Mouse (Mus musculus) forebrain, embryonic 16.5 days (tissue): Measurements from ENCODE around the gene Plcxd2. TPM values are rescaled to one million over a fixed set of nuclear protein-coding genes. Genes with fewer than 3 reads are reported as not detected.

Experiments used
- ATAC-seq: fragments of 200-750 bp; cut with Nextera tagmentation; 2 replicates; pipeline ENCODE4 v1.8.0; 2017; ENCODE audit warnings: mild to moderate bottlenecking, moderate library complexity
- H3K27ac ChIP-seq: fragments of 300-500 bp; sonication (generic); 2 replicates; pipeline ENCODE4 v1.5.1; 2014; ENCODE audit warnings: low read length, control low read depth
- H3K27me3 ChIP-seq: fragments of 300-500 bp; sonication (generic); replicated peaks from 2 replicates; pipeline ENCODE4 v1.6.1; 2014; ENCODE audit warnings: low read length; ENCODE audit not compliant: control insufficient read depth, insufficient read depth
- H3K36me3 ChIP-seq: fragments of 300-500 bp; sonication (generic); 2 replicates; pipeline ENCODE4 v1.6.1; 2014; ENCODE audit not compliant: control insufficient read depth, insufficient read depth
- H3K4me1 ChIP-seq: fragments of 300-500 bp; sonication (generic); replicated peaks from 2 replicates; pipeline ENCODE4 v1.6.1; 2014; ENCODE audit warnings: low read length; ENCODE audit not compliant: control insufficient read depth, insufficient read depth
- H3K4me2 ChIP-seq: fragments of 300-500 bp; sonication (generic); 2 replicates; pipeline ENCODE4 v1.6.1; 2014; ENCODE audit warnings: mild to moderate bottlenecking, low read length, control low read depth
- H3K4me3 ChIP-seq: fragments of 300-500 bp; sonication (generic); replicated peaks from 2 replicates; pipeline ENCODE4 v1.5.1; 2014; ENCODE audit warnings: mild to moderate bottlenecking, low read length, control low read depth
- H3K9ac ChIP-seq: fragments of 300-500 bp; sonication (generic); replicated peaks from 2 replicates; pipeline ENCODE4 v1.6.1; 2014; ENCODE audit warnings: low read depth, low read length, control low read depth
- H3K9me3 ChIP-seq: fragments of 300-500 bp; sonication (generic); 2 replicates; pipeline ENCODE4 v1.6.1; 2016; ENCODE audit warnings: low read length; ENCODE audit not compliant: control insufficient read depth
- WGBS: fragments of 180-500 bp; shearing (Covaris S2); extraction: QIAGEN DNeasy Blood & Tissue Kit; methylation state at CpG from one replicate; pipeline ENCODE4 v1.1.7; 2014; 5-methylcytosine and 5-hydroxymethylcytosine counted together
- polyA plus RNA-seq: library from polyadenylated mRNA; unstranded; fragments of >200 nt; fragmentation: Nextera tagmentation; extraction: Ambion mirVana; gene quantifications from 2 replicates; pipeline ENCODE4 v1.2.1, GENCODE M21; 2015

The Plcxd2 gene
- polyA plus RNA-seq, 1 experiment from 2014 or later: 17.7 TPM

DNA sequence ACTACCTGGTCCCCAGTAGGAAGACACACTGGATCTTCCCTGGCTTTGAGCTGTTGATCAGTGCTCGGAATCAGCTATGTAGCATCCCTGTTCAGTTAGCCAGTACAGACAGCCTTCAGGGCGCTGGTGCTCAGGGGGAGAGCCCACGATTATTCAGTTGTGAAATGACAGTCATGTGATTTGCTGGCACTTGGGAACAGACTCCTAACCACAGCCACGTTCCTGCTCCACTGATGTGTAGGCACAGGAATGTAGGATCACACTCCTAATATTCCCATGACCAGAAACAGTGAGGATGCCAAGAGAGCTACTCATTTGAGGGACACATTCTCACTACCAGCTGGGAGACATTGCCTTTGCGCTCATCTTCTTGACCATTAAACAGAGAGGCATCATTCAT is 41.3 kb downstream of the Plcxd2 start:
- Histone ChIP-seq H3K4me1 (peaks cover 3% of the 10 kb centered on the region; the same call in 1 of the 2 replicates), H3K27me3 (no peaks in the 10 kb centered on the region), H3K9me3 (no peaks in the 10 kb centered on the region), H3K36me3 (peaks cover 7% of the 10 kb centered on the region), H3K9ac (no peak overlapping the region), H3K4me3 (no peak overlapping the region), H3K4me2 (no peak overlapping the region), H3K27ac (no peak overlapping the region)
- WGBS: 83% methylated on average over 5 of the region's 5 CpGs
- ATAC-seq: no peak

DNA sequence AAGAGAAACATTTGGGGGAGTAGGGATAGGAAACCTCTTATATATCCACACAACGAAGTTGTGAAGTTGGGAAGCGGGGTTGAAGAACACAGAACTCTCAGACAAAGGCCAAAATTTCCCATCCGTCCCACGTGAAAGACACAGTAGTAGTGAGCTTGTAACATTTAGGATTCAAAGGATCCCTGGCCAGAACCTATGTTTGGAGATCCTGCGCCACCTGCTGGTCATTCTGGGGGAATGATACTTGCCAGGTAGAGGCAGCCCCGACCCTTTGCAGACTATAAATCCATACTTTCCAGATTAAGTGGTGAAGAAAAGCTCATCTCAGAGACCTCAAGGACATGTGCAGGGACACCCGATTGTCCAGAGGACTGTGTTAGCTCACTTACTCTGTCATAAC is 42.5 kb downstream of the Plcxd2 start:
- peak; percentile 94 for ATAC-seq
- no peaks in the 10 kb centered on the region for H3K27me3 ChIP-seq
- WGBS: 8% methylated on average over 7 of the region's 7 CpGs
- H3K4me3 ChIP-seq: no peak overlapping the region
- H3K4me1 ChIP-seq: peaks cover 3% of the 10 kb centered on the region; the same call in 1 of the 2 replicates
- no peak overlapping the region for H3K9ac ChIP-seq
- no peak overlapping the region for H3K27ac ChIP-seq
- H3K4me2 ChIP-seq: no peak overlapping the region
- H3K36me3 ChIP-seq: peaks cover 7% of the 10 kb centered on the region
- no peaks in the 10 kb centered on the region for H3K9me3 ChIP-seq

DNA sequence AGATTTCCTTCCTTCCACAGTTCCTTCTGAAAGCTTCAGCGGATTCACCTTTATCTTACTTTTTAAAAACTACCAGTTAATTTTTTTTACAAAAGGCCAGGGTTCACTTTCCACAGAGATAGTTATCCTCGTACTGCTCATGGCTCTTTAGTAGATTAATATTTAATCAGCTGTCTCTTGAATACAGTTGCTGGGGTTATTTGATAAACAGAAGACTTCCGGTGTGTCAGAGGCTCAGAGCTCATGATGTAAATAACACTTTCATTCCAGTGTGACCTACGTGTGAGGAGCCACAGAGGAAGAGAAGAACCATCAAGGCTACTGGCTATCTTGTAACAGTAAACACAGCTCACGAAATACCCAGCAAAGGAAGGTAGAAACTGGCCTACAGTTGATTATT is 43.4 kb downstream of the Plcxd2 start:
- WGBS: 86% methylated on average over 5 of the region's 5 CpGs
- no peaks in the 10 kb centered on the region for H3K27me3 ChIP-seq
- H3K36me3 ChIP-seq: peaks cover 7% of the 10 kb centered on the region
- no peak overlapping the region for H3K4me2 ChIP-seq
- H3K9me3 ChIP-seq: no peaks in the 10 kb centered on the region
- no peak for ATAC-seq
- H3K27ac ChIP-seq: no peak overlapping the region
- H3K4me1 ChIP-seq: peaks cover 3% of the 10 kb centered on the region; the same call in 1 of the 2 replicates
- no peak overlapping the region for H3K9ac ChIP-seq
- no peak overlapping the region for H3K4me3 ChIP-seq

DNA sequence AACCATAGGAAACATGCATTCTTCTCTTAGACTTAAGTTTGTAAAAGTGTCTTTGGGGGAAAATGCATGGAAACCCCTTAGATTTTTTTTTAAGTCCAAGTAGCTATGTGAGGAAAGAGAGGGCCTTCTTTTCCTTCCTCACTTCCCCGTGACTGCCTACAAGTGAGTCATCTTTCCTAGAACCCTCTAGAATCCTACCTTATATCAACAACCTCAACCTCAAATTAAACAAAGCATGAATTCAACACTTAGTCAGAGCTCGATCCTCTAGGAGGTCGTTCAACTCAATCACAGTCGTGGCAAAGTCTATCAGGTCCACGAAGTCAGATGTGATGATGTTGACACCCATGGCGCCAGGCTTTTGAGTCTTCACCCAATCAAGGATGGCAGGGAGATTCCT is 45.2 kb downstream of the Plcxd2 start:
- H3K4me3 ChIP-seq: no peak overlapping the region
- no peaks in the 10 kb centered on the region for H3K9me3 ChIP-seq
- 92% methylated on average over 6 of the region's 6 CpGs for WGBS
- H3K27ac ChIP-seq: no peak overlapping the region
- no peaks in the 10 kb centered on the region for H3K27me3 ChIP-seq
- no peak for ATAC-seq
- H3K9ac ChIP-seq: no peak overlapping the region
- H3K36me3 ChIP-seq: peaks cover 5% of the 10 kb centered on the region
- H3K4me1 ChIP-seq: peaks cover 3% of the 10 kb centered on the region; the same call in 1 of the 2 replicates
- H3K4me2 ChIP-seq: no peak overlapping the region

DNA sequence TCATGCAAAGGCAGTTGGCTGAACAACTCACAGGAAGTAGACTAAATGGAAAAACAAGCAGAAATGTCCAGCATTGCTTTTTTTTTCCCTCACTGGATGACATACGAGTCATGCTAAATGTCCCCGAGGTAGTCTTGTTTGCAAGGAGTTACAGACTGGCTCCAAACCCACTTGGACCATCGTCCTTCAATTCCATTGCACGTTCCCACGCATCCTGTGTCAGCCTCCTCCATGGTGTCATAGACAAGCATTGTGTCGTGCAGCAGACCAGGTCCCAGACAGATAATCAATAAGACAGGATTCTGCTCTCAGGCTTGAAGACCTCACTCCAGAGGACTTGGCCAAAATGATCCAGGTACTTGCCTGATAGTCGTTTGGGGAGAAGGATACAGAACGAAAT is 46.2 kb downstream of the Plcxd2 start:
- Histone ChIP-seq H3K27ac (no peak overlapping the region), H3K27me3 (no peaks in the 10 kb centered on the region), H3K4me2 (no peak overlapping the region), H3K4me3 (no peak overlapping the region), H3K4me1 (peaks cover 3% of the 10 kb centered on the region; the same call in 1 of the 2 replicates), H3K36me3 (peaks cover 5% of the 10 kb centered on the region), H3K9ac (no peak overlapping the region), H3K9me3 (no peaks in the 10 kb centered on the region)
- WGBS: 93% methylated on average over 8 of the region's 8 CpGs
- ATAC-seq: no peak

DNA sequence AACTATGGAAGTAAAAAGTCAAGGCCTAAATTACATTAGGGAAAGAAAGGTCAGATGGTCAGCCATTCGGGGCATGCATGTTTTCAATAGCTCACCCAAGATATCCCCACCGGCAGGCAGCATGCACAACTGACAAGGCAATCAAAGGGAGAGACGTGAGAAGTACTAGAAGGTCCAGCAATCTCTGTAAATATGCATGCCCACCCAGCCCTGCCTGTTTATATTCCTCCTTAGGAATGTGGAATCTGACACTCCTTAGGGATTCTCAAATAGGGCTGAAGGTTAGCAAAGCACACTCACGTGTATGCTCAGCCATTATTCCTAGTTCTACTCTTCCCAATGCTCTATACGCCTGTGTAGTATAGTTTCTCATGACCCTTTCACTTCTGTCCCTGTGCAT is 46.9 kb downstream of the Plcxd2 start:
- H3K9me3 ChIP-seq: no peaks in the 10 kb centered on the region
- peaks cover 3% of the 10 kb centered on the region; the same call in 1 of the 2 replicates for H3K4me1 ChIP-seq
- H3K27me3 ChIP-seq: no peaks in the 10 kb centered on the region
- H3K9ac ChIP-seq: no peak overlapping the region
- peaks cover 5% of the 10 kb centered on the region for H3K36me3 ChIP-seq
- no peak overlapping the region for H3K27ac ChIP-seq
- H3K4me3 ChIP-seq: no peak overlapping the region
- no peak for ATAC-seq
- H3K4me2 ChIP-seq: no peak overlapping the region
- 84% methylated on average over 5 of the region's 5 CpGs for WGBS

DNA sequence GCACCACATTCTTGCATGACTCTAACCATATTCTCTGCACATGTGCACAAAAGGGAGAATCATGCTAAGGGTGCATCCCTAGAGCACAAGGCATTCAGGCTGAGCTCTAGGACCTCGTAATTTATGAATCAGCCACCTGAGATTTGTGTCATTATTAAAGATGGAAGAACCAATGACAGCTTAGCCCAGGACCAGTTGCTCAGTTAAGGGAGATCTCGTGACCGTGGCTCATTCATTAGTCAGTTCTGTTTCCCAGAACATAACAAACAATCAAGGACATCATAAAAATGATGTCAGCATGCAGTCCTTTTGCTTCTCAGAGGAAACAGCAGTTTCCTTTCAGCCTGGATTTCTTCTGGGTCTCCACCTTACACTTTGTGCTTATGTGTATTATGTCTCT is 49.0 kb downstream of the Plcxd2 start:
- H3K4me2 ChIP-seq: no peak overlapping the region
- no peak overlapping the region for H3K9ac ChIP-seq
- H3K9me3 ChIP-seq: no peaks in the 10 kb centered on the region
- ATAC-seq: no peak
- no peak overlapping the region for H3K27ac ChIP-seq
- 80% methylated on average over 3 of the region's 3 CpGs for WGBS
- H3K27me3 ChIP-seq: no peaks in the 10 kb centered on the region
- H3K36me3 ChIP-seq: peaks cover 5% of the 10 kb centered on the region
- H3K4me1 ChIP-seq: no peaks in the 10 kb centered on the region
- no peak overlapping the region for H3K4me3 ChIP-seq

DNA sequence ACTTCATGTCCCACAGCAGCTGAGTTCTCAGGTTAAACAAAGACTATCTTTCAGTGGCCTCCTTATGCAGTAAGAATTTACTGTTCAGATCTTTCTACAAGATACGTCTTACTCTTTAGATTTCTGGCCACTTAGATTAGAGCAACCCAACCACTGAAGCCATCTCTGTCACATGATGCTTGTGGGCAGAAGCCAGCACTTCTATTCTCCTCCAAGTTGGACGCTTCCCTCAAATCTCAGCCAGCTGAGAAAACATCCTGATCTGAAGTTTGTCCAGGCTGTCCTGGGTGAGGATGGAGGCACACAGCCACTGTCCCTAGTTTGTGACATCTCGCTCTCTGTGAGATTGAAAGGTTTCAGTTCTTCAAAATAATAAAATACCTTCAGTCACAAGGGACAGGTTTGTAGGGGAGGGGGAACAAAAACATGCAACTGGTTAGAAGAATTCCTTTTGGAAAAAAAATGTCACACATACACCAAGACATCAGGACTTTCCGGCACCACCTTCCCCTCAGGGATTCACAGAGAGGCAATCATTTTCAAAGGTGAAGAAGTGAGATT is 53.5 kb downstream of the Plcxd2 start:
- no peaks in the 10 kb centered on the region for H3K4me1 ChIP-seq
- no peak overlapping the region for H3K4me3 ChIP-seq
- no peak for ATAC-seq
- H3K36me3 ChIP-seq: no peaks in the 10 kb centered on the region; the same call in 1 of the 2 replicates
- 80% methylated on average over 4 of the region's 4 CpGs for WGBS
- no peak overlapping the region for H3K4me2 ChIP-seq
- no peak overlapping the region for H3K27ac ChIP-seq
- no peaks in the 10 kb centered on the region for H3K9me3 ChIP-seq
- H3K9ac ChIP-seq: no peak overlapping the region
- H3K27me3 ChIP-seq: no peaks in the 10 kb centered on the region

DNA sequence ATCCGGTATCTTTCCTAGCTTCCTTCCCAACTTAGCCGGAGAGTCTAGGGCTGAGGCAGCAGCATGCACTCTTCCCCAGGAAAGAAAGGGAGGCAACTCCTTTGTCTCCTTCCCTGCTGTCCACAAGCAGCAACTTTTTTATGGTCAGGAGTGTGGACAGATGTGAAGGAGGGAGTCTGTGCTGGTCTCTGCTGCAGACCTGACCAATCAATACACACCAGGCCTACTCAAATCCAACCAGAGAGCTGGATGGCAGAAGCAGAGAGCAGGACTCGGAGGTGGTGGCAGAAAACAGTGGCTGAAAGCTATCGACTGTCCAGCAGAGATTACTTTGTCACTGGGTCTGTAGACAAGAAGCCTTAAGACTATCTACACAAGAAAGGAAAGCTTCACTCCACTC is 56.6 kb downstream of the Plcxd2 start, which contains the start of gene Phldb2:
TSS of gene Phldb2 (minus strand) at position 205 of the 400 bp plus-strand sequence.
- ATAC-seq: no peak
- no peaks in the 10 kb centered on the region for H3K27me3 ChIP-seq
- WGBS: 86% methylated on average over 4 of the region's 4 CpGs
- no peak within 1 kb of the TSS for H3K4me2 ChIP-seq
- H3K9ac ChIP-seq: no peak within 1 kb of the TSS
- H3K4me1 ChIP-seq: no peaks in the 10 kb centered on the region
- no peaks in the 10 kb centered on the region; the same call in 1 of the 2 replicates for H3K36me3 ChIP-seq
- no peaks in the 10 kb centered on the region for H3K9me3 ChIP-seq
- H3K27ac ChIP-seq: no peak within 1 kb of the TSS
- H3K4me3 ChIP-seq: no peak within 1 kb of the TSS

DNA sequence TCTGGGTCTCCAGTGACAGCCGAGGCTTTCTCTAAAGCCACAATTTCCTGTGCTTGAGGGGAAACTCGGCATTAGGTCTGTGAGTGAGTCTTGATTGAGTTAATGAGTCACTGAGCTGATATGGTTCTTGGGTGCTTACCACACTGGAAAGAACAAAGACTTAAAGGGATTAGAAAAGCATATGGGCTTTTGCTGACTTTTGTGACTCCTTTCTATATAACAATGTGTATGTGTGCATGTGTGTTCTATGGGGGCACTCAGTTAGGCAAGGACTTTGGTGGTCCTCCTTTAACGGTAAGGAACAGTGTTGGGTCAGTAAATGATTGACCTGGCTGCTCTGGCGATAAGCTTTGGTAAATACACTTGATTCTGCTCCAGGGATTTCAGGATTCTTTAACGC is 57.5 kb downstream of the Plcxd2 start:
- no peaks in the 10 kb centered on the region for H3K27me3 ChIP-seq
- no peak for ATAC-seq
- no peaks in the 10 kb centered on the region for H3K36me3 ChIP-seq
- H3K9ac ChIP-seq: no peak overlapping the region
- no peak overlapping the region for H3K27ac ChIP-seq
- no peak overlapping the region for H3K4me2 ChIP-seq
- no peaks in the 10 kb centered on the region for H3K9me3 ChIP-seq
- H3K4me1 ChIP-seq: no peaks in the 10 kb centered on the region
- WGBS: 68% methylated on average over 5 of the region's 5 CpGs
- H3K4me3 ChIP-seq: no peak overlapping the region
